Mouse (Mus musculus): ENCODE measurements around the gene Espn. TPM values are rescaled to one million over a fixed set of nuclear protein-coding genes. Genes with fewer than 3 reads are reported as not detected.

Espn gene
- polyA plus RNA-seq, 1 experiment from 2014 or later = not detected

GRCm38 (mm10) chr4:152189691-152190090 lies 37.5 kb upstream of the Espn start:
- Histone ChIP-seq H3K27me3 (ENCODE audit: control insufficient read depth, insufficient read depth, low read length) (no peaks in the 10 kb centered on the region), H3K27ac (replicated peaks; ENCODE audit: low read depth, low read length) (no peak overlapping the region), H3K9me3 (ENCODE audit: control insufficient read depth, low read length) (no peaks in the 10 kb centered on the region), H3K4me2 (ENCODE audit: low read length) (no peak overlapping the region), H3K4me1 (ENCODE audit: control insufficient read depth, insufficient read depth, low read length) (peaks cover 11% of the 10 kb centered on the region), H3K9ac (replicated peaks; ENCODE audit: low read length) (no peak overlapping the region), H3K4me3 (replicated peaks; ENCODE audit: low read depth, low read length) (no peak overlapping the region), H3K36me3 (ENCODE audit: control insufficient read depth, insufficient read depth, low read length) (no peaks in the 10 kb centered on the region)
- DNase-seq (no peak), ATAC-seq (ENCODE audit: low FRiP score, low TSS enrichment) (no peak)
- 92% methylated on average over 4 of the region's 4 CpGs for WGBS

GRCm38 (mm10) chr4:152189071-152189470 lies 36.9 kb upstream of the Espn start:
- H3K36me3 ChIP-seq (ENCODE audit: control insufficient read depth, insufficient read depth, low read length) = peaks cover 3% of the 10 kb centered on the region; the same call in 1 of the 2 replicates
- H3K27me3 ChIP-seq (ENCODE audit: control insufficient read depth, insufficient read depth, low read length) = no peaks in the 10 kb centered on the region
- no peak overlapping the region for H3K27ac ChIP-seq (replicated peaks; ENCODE audit: low read depth, low read length)
- no peak overlapping the region for H3K9ac ChIP-seq (replicated peaks; ENCODE audit: low read length)
- H3K4me1 ChIP-seq (ENCODE audit: control insufficient read depth, insufficient read depth, low read length) = peaks cover 11% of the 10 kb centered on the region
- H3K4me2 ChIP-seq (ENCODE audit: low read length) = no peak overlapping the region
- ATAC-seq (ENCODE audit: low FRiP score, low TSS enrichment) (no peak), DNase-seq (no peak)
- H3K9me3 ChIP-seq (ENCODE audit: control insufficient read depth, low read length) = no peaks in the 10 kb centered on the region
- 88% methylated on average over 6 of the region's 6 CpGs for WGBS
- no peak overlapping the region for H3K4me3 ChIP-seq (replicated peaks; ENCODE audit: low read depth, low read length)

GRCm38 (mm10) chr4:152188651-152189050 lies 36.5 kb upstream of the Espn start:
- Histone ChIP-seq H3K27me3 (ENCODE audit: control insufficient read depth, insufficient read depth, low read length) (no peaks in the 10 kb centered on the region), H3K9ac (replicated peaks; ENCODE audit: low read length) (no peak overlapping the region), H3K4me1 (ENCODE audit: control insufficient read depth, insufficient read depth, low read length) (peaks cover 11% of the 10 kb centered on the region), H3K27ac (replicated peaks; ENCODE audit: low read depth, low read length) (no peak overlapping the region), H3K4me3 (replicated peaks; ENCODE audit: low read depth, low read length) (no peak overlapping the region), H3K9me3 (ENCODE audit: control insufficient read depth, low read length) (no peaks in the 10 kb centered on the region), H3K36me3 (ENCODE audit: control insufficient read depth, insufficient read depth, low read length) (peaks cover 4% of the 10 kb centered on the region; the same call in 1 of the 2 replicates), H3K4me2 (ENCODE audit: low read length) (no peak overlapping the region)
- ATAC-seq (ENCODE audit: low FRiP score, low TSS enrichment) = no peak
- 97% methylated on average over 2 of the region's 2 CpGs for WGBS
- no peak for DNase-seq

GRCm38 (mm10) chr4:152187142-152187541 lies 35.0 kb upstream of the Espn start:
- no peak overlapping the region for H3K4me3 ChIP-seq (replicated peaks; ENCODE audit: low read depth, low read length)
- no peak overlapping the region for H3K9ac ChIP-seq (replicated peaks; ENCODE audit: low read length)
- peaks cover 11% of the 10 kb centered on the region for H3K4me1 ChIP-seq (ENCODE audit: control insufficient read depth, insufficient read depth, low read length)
- H3K27ac ChIP-seq (replicated peaks; ENCODE audit: low read depth, low read length) = no peak overlapping the region
- H3K36me3 ChIP-seq (ENCODE audit: control insufficient read depth, insufficient read depth, low read length) = peaks cover 8% of the 10 kb centered on the region; the same call in 1 of the 2 replicates
- H3K27me3 ChIP-seq (ENCODE audit: control insufficient read depth, insufficient read depth, low read length) = no peaks in the 10 kb centered on the region
- ATAC-seq (ENCODE audit: low FRiP score, low TSS enrichment) (no peak), DNase-seq (no peak)
- no peak overlapping the region for H3K4me2 ChIP-seq (ENCODE audit: low read length)
- 88% methylated on average over 9 of the region's 9 CpGs for WGBS
- no peaks in the 10 kb centered on the region for H3K9me3 ChIP-seq (ENCODE audit: control insufficient read depth, low read length)

GRCm38 (mm10) chr4:152186205-152187082 lies 34.3 kb upstream of the Espn start:
- no peaks in the 10 kb centered on the region for H3K27me3 ChIP-seq (ENCODE audit: control insufficient read depth, insufficient read depth, low read length)
- ATAC-seq (ENCODE audit: low FRiP score, low TSS enrichment) = no peak
- WGBS = 28% methylated on average over 14 of the region's 14 CpGs
- no peak overlapping the region for H3K4me3 ChIP-seq (replicated peaks; ENCODE audit: low read depth, low read length)
- H3K27ac ChIP-seq (replicated peaks; ENCODE audit: low read depth, low read length) = peak overlapping the region; percentile 27
- peaks cover 11% of the 10 kb centered on the region for H3K4me1 ChIP-seq (ENCODE audit: control insufficient read depth, insufficient read depth, low read length)
- peaks cover 8% of the 10 kb centered on the region; the same call in 1 of the 2 replicates for H3K36me3 ChIP-seq (ENCODE audit: control insufficient read depth, insufficient read depth, low read length)
- peak overlapping the region; percentile 30; the same call in 1 of the 2 replicates for H3K9ac ChIP-seq (replicated peaks; ENCODE audit: low read length)
- peak overlapping the region; percentile 41 for H3K4me2 ChIP-seq (ENCODE audit: low read length)
- H3K9me3 ChIP-seq (ENCODE audit: control insufficient read depth, low read length) = no peaks in the 10 kb centered on the region
- peak; percentile 7 for DNase-seq

- DNase-seq (peak; percentile 68), ATAC-seq (ENCODE audit: low FRiP score, low TSS enrichment) (peak; percentile 64)
- peak overlapping the region; percentile 30; the same call in 1 of the 2 replicates for H3K9ac ChIP-seq (replicated peaks; ENCODE audit: low read length)
- no peaks in the 10 kb centered on the region for H3K9me3 ChIP-seq (ENCODE audit: control insufficient read depth, low read length)
- WGBS = 6% methylated on average over 19 of the region's 19 CpGs
- no peaks in the 10 kb centered on the region for H3K27me3 ChIP-seq (ENCODE audit: control insufficient read depth, insufficient read depth, low read length)
- peaks cover 11% of the 10 kb centered on the region for H3K4me1 ChIP-seq (ENCODE audit: control insufficient read depth, insufficient read depth, low read length)
- H3K4me3 ChIP-seq (replicated peaks; ENCODE audit: low read depth, low read length) = no peak overlapping the region
- peaks cover 8% of the 10 kb centered on the region; the same call in 1 of the 2 replicates for H3K36me3 ChIP-seq (ENCODE audit: control insufficient read depth, insufficient read depth, low read length)
- peak overlapping the region; percentile 27; the same call in 1 of the 2 replicates for H3K27ac ChIP-seq (replicated peaks; ENCODE audit: low read depth, low read length)
- H3K4me2 ChIP-seq (ENCODE audit: low read length) = peak overlapping the region; percentile 41
Observed at GRCm38 (mm10) chr4:152185510-152186204, 33.5 kb upstream of the Espn start.

- no peaks in the 10 kb centered on the region for H3K9me3 ChIP-seq (ENCODE audit: control insufficient read depth, low read length)
- ATAC-seq (ENCODE audit: low FRiP score, low TSS enrichment) (peak; percentile 55), DNase-seq (peak; percentile 52)
- 0 out of 2 replicates have a peak overlapping the region, but pooled peaks have one; percentile 27 for H3K27ac ChIP-seq (replicated peaks; ENCODE audit: low read depth, low read length)
- no peak overlapping the region for H3K9ac ChIP-seq (replicated peaks; ENCODE audit: low read length)
- peaks cover 11% of the 10 kb centered on the region for H3K4me1 ChIP-seq (ENCODE audit: control insufficient read depth, insufficient read depth, low read length)
- no peak overlapping the region for H3K4me3 ChIP-seq (replicated peaks; ENCODE audit: low read depth, low read length)
- H3K4me2 ChIP-seq (ENCODE audit: low read length) = peak overlapping the region; percentile 41; the same call in 1 of the 2 replicates
- 4% methylated on average over 3 of the region's 3 CpGs for WGBS
- no peaks in the 10 kb centered on the region; the same call in 1 of the 2 replicates for H3K27me3 ChIP-seq (ENCODE audit: control insufficient read depth, insufficient read depth, low read length)
- H3K36me3 ChIP-seq (ENCODE audit: control insufficient read depth, insufficient read depth, low read length) = peaks cover 8% of the 10 kb centered on the region; the same call in 1 of the 2 replicates
Observed at GRCm38 (mm10) chr4:152185137-152185509, 33.0 kb upstream of the Espn start.

- peaks cover 8% of the 10 kb centered on the region; the same call in 1 of the 2 replicates for H3K36me3 ChIP-seq (ENCODE audit: control insufficient read depth, insufficient read depth, low read length)
- 69% methylated on average over 7 of the region's 7 CpGs for WGBS
- no peak overlapping the region for H3K27ac ChIP-seq (replicated peaks; ENCODE audit: low read depth, low read length)
- peaks cover under 1% of the 10 kb centered on the region; the same call in 1 of the 2 replicates for H3K27me3 ChIP-seq (ENCODE audit: control insufficient read depth, insufficient read depth, low read length)
- no peak overlapping the region for H3K4me2 ChIP-seq (ENCODE audit: low read length)
- H3K4me1 ChIP-seq (ENCODE audit: control insufficient read depth, insufficient read depth, low read length) = peaks cover 12% of the 10 kb centered on the region
- peak; percentile 49 for DNase-seq
- no peak overlapping the region for H3K4me3 ChIP-seq (replicated peaks; ENCODE audit: low read depth, low read length)
- ATAC-seq (ENCODE audit: low FRiP score, low TSS enrichment) = no peak
- no peaks in the 10 kb centered on the region for H3K9me3 ChIP-seq (ENCODE audit: control insufficient read depth, low read length)
- no peak overlapping the region for H3K9ac ChIP-seq (replicated peaks; ENCODE audit: low read length)
Observed at GRCm38 (mm10) chr4:152184353-152185035, 32.3 kb upstream of the Espn start.
